Mouse (Mus musculus): ENCODE measurements around the gene Ppp1cb.
"Not testable (repeated sequence)": the region's sequence is repeated elsewhere in the genome, so short reads cannot be mapped to it uniquely, and the experiment has no call there.

Ppp1cb gene

GRCm38 (mm10) chr5:32458408-32459143, at the start of gene Ppp1cb:
Gene Ppp1cb (plus strand): TSS chr5:32458843.
- in situ Hi-C loops (cut with MseI, MboI): no loop called here

GRCm38 (mm10) chr5:32409747-32410146, 48.9 kb upstream of the Ppp1cb start:
- in situ Hi-C loops (cut with MseI, MboI): no loop called here

- in situ Hi-C loops (cut with MseI, MboI): no loop called here
Observed at GRCm38 (mm10) chr5:32410954-32411688, 47.5 kb upstream of the Ppp1cb start.

GRCm38 (mm10) chr5:32412186-32412950, 46.3 kb upstream of the Ppp1cb start:
- in situ Hi-C loops (cut with MseI, MboI): no loop called here

- in situ Hi-C loops (cut with MseI, MboI): no loop called here
Observed at GRCm38 (mm10) chr5:32413083-32413482, 45.6 kb upstream of the Ppp1cb start.

GRCm38 (mm10) chr5:32413569-32413968, 45.1 kb upstream of the Ppp1cb start:
- in situ Hi-C loops (cut with MseI, MboI): no loop called here

GRCm38 (mm10) chr5:32414461-32414985, 44.1 kb upstream of the Ppp1cb start:
- in situ Hi-C loops (cut with MseI, MboI): no loop called here

GRCm38 (mm10) chr5:32415554-32415953, 43.1 kb upstream of the Ppp1cb start:
- in situ Hi-C loops (cut with MseI, MboI): no loop called here

- in situ Hi-C loops (cut with MseI, MboI): no loop called here
Observed at GRCm38 (mm10) chr5:32416881-32417280, 41.8 kb upstream of the Ppp1cb start.

GRCm38 (mm10) chr5:32422081-32422589, 36.5 kb upstream of the Ppp1cb start:
- in situ Hi-C loops (cut with MseI, MboI): no loop called here

- in situ Hi-C loops (cut with MseI, MboI): no loop called here
Observed at GRCm38 (mm10) chr5:32423339-32424046, 35.1 kb upstream of the Ppp1cb start.

- in situ Hi-C loops (cut with MseI, MboI): no loop called here
Observed at GRCm38 (mm10) chr5:32424464-32424863, 34.2 kb upstream of the Ppp1cb start.

GRCm38 (mm10) chr5:32425485-32426171, 33.0 kb upstream of the Ppp1cb start:
- in situ Hi-C loops (cut with MseI, MboI): no loop called here

GRCm38 (mm10) chr5:32430399-32430798, 28.2 kb upstream of the Ppp1cb start:
- in situ Hi-C loops (cut with MseI, MboI): no loop called here

GRCm38 (mm10) chr5:32434346-32434745, 24.3 kb upstream of the Ppp1cb start:
- in situ Hi-C loops (cut with MseI, MboI): not testable (repeated sequence)

GRCm38 (mm10) chr5:32435612-32436011, 23.0 kb upstream of the Ppp1cb start:
- in situ Hi-C loops (cut with MseI, MboI): no loop called here

- in situ Hi-C loops (cut with MseI, MboI): no loop called here
Observed at GRCm38 (mm10) chr5:32437901-32438563, 20.6 kb upstream of the Ppp1cb start.

GRCm38 (mm10) chr5:32438564-32438922, 20.1 kb upstream of the Ppp1cb start:
- in situ Hi-C loops (cut with MseI, MboI): no loop called here

GRCm38 (mm10) chr5:32441336-32441735, 17.3 kb upstream of the Ppp1cb start:
- in situ Hi-C loops (cut with MseI, MboI): no loop called here

GRCm38 (mm10) chr5:32441992-32442575, 16.6 kb upstream of the Ppp1cb start:
- in situ Hi-C loops (cut with MseI, MboI): no loop called here
